Mouse (Mus musculus): ENCODE measurements around the gene Btbd9.
"Not testable (repeated sequence)": the region's sequence is repeated elsewhere in the genome, so short reads cannot be mapped to it uniquely, and the experiment has no call there.

Gene Btbd9

DNA sequence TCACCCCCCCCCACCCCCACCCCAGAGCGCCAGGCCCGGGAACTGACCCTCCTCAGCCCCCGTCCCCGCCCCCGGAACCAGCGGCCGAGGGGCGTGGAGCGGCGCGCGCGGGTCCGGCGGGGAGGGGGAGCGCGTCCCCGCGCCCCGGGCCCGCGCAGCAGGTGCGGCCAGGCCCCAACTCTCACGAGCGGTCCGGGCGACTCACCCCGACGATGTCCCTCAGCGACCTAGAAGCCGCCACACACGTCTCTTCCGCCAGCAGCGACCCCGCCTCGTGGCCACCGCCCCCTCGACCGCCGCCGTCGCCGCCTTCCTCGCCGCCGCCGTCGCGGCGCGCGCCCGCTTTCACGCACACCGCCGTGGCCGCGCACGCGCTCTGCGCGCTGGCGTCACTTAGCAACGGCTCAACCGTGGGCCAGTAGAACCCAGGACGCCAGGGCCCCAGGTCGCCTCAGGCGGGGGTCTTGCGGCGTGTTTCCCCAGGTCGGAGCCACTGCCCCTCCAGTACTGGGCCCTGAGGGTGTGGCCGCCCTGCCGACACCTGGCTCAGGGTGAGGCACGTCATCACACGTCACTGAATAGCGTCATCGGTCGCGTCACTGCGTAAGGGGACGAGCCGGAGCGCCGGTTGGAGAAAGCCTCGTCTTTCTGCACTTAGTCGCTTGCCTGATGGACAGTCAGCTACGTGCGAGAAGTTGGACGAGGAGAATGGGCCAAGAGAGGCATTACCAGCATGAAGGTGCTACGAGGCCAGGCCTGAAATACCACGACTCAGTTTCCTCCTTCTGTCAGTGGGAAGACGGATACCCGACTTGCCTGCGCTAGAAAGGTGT lies at the start of gene Btbd9:
Gene Btbd9 (minus strand): TSS at position 548 of the 833 bp plus-strand sequence.
- peak; percentile 93 for DNase-seq (ENCODE audit: low spot score)

DNA sequence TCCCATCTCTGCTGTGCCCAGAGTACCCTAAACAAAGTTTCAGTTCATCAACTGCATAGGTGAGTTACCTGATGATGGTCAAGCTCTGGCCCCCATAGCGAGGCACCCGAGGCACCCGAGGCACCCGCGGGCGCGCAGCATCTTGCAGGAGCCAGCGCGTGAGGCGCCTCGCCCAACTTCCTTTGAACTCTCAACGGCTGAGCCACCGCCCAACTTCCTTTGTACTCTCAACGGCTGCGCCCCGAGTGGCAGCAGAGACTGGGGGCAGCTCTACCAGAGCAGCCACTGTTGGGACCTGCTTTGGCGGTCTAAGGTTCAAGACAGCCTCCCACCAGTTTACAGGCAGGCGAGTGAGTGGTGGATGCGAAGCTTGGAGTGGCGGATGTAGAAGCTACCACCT lies 47.8 kb upstream of the Btbd9 start, which contains the start of gene Dnah8:
Gene Dnah8 (plus strand): TSS at position 223 of the 400 bp plus-strand sequence.
- DNase-seq (ENCODE audit: low spot score), result not testable (repeated sequence)

- no peak for DNase-seq (ENCODE audit: low spot score)
Observed at GRCm38 (mm10) chr17:30623200-30623599, 46.9 kb upstream of the Btbd9 start.

GRCm38 (mm10) chr17:30621450-30621849 lies 45.2 kb upstream of the Btbd9 start:
- DNase-seq (ENCODE audit: low spot score), result no peak

GRCm38 (mm10) chr17:30620548-30620947 lies 44.3 kb upstream of the Btbd9 start:
- no peak for DNase-seq (ENCODE audit: low spot score)

GRCm38 (mm10) chr17:30619153-30619552 lies 42.9 kb upstream of the Btbd9 start:
- DNase-seq (ENCODE audit: low spot score), result no peak

- DNase-seq (ENCODE audit: low spot score), result no peak
Observed at GRCm38 (mm10) chr17:30618136-30618891, 42.0 kb upstream of the Btbd9 start.

- DNase-seq (ENCODE audit: low spot score), result no peak
Observed at GRCm38 (mm10) chr17:30616203-30616602, 39.9 kb upstream of the Btbd9 start.

DNA sequence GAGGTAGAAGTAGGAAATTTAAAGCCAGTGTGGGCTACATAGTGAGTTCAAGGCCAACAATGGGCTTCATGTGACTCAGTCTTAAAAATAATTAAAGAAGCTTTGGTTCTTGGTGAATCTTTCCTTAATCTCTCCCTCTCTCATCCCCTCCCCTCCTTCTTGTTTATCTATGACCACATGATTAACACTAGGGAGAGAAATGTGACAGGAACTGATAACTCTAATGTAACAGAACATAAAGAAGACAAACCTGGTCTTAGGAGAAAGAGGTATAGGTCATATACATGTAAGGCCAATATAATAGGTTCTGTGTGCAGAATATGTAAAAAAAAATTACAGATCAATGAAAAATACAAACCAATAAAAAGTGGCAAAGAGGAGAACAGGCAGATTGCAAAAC lies 37.1 kb upstream of the Btbd9 start:
- no peak for DNase-seq (ENCODE audit: low spot score)

DNA sequence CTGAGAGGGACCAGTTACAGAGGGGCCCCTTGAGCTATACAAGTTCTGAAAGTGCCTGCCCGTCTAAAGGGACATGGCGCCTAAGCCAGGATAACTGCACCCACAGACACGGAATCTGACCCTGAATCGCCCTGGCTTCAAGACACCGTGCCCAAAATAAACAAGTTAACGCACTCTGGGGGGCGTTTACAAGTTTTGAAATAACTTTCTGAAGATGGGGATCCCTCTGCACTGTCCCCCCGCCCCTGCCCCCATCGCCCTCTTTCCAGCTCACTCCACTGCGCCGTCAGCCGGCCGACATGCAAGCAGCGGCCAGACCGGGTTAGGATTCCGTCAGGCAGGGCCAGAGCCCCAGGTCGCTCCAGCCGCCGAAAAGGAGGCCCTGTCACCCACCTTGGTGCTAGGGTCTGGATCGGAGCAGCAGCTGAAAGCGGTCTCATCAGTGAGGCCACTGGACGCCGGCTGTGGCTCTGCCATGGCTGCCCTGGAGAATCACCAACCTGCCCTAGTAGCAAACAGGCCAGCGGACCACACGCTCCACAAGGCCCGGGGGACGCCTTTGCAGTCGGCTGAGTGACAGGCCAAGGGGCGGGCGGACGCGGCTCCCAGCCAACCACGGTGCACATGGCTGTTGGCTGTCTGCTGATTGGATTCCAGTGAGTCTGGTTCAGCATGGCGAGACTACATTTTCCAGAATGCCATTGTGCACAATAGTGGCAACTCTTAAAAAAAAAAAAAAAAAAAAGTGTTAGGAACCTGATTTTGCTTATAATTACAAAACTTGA lies 36.0 kb upstream of the Btbd9 start:
- DNase-seq (ENCODE audit: low spot score), result peak; percentile 100

- DNase-seq (ENCODE audit: low spot score), result no peak
Observed at GRCm38 (mm10) chr17:30611221-30612074, 35.2 kb upstream of the Btbd9 start.

- no peak for DNase-seq (ENCODE audit: low spot score)
Observed at GRCm38 (mm10) chr17:30610739-30611138, 34.5 kb upstream of the Btbd9 start.

DNA sequence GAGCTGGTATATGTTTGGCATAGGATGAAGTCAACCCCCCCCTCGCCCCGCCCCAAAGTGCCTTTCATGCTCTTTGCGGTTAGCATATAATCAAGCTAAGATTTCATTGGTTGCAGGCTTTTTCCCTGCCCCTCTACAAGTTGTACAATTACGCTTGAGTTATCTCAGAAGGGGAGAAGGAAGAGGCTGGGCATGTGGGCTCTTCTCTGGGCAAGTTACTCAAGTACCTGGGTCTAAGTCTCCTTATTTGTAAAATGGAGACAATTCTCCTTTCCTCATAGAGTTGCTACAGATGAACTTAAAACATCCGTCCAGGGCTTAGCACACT lies 33.7 kb upstream of the Btbd9 start:
- DNase-seq (ENCODE audit: low spot score), result no peak

- no peak for DNase-seq (ENCODE audit: low spot score)
Observed at GRCm38 (mm10) chr17:30609305-30609979, 33.2 kb upstream of the Btbd9 start.

DNA sequence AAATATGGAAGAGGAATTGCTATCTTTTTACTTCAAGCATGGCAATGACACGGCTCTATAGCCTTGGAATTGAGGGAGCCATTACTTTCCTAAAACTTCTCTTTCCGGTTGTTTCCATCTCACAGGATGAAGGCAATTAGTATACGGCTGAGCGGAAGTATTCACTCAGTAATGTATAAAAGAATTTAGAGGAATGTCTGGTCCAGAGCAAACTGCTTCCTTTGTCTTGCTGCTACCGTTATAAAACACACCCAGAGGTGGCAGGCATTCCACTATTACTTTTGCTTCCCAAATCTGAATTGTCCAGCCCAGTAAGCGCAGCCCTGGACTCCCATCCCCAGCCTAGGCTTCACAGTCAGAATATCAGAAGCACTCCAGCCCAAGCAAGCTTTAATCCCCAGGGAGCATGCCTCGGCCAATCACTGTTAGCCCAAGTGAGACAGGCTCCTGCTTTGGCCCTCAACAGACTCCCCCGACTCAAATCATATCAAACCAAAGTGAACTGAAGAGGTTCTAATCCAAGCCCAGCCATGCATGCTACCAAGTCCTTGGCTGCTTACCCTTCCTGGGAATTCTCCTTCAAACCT lies 31.7 kb upstream of the Btbd9 start:
- no peak for DNase-seq (ENCODE audit: low spot score)

- DNase-seq (ENCODE audit: low spot score), result no peak
Observed at GRCm38 (mm10) chr17:30607330-30607729, 31.0 kb upstream of the Btbd9 start.

DNA sequence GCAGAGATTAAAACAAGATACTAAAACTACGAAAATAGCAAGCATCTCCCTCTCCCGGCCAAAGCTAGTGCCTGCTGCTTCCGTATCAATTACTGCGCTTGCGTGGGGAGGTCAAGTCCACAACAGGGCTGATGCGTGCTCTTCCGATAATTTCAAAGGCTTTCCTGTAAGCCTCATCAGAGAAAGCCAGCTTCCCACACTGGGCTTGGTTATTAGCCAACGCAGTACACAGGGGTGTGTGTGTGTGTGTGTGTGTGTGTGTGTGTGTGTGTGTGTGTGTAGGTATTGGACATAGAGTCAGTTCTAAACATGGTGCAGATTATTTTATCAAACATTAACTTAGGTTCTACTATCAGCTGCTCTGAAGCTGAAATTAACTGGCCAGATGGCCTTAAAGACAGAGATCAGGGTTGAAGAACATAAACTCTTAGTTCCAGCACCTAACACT lies 30.4 kb upstream of the Btbd9 start:
- no peak for DNase-seq (ENCODE audit: low spot score)

DNA sequence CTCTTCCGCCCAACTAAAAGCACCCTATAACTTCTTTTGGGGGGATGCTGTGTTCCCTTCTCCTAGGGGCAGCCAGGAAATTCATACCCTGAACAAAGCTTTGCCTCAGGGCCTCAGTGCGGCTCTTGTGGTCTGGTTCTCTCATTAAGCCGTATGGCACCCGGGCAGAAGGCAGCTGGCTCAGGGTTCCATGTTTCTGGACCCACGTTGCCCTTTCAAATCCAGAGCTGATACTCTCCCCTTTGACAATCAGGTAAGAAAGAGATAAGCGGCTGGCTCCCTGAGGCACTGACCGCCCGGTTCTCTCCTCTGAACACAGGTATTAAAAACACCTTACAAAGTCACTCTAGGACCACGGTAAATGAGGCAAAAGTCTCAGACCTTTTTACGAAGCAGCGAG lies 29.9 kb upstream of the Btbd9 start:
- DNase-seq (ENCODE audit: low spot score), result no peak

DNA sequence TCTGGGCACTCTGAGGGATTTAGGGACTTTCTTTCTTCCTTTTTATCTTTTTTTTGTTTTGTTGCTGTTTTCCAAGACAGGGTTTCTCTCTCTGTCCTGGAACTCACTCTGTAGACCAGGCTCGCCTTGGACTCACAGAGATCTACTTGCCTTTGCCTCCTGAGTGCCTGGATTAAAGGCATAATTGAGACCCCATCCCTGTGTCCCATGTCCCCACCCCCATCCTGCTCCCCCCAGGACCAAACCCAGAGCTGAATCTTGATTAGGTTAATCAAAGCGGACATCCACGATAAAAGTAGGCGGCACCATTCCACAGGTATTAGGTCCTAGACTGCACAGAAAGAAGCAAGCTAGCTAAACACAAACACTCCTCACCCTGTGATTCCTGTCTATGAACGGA lies 28.7 kb upstream of the Btbd9 start:
- no peak for DNase-seq (ENCODE audit: low spot score)

- DNase-seq (ENCODE audit: low spot score), result no peak
Observed at GRCm38 (mm10) chr17:30604296-30604695, 28.0 kb upstream of the Btbd9 start.

- no peak for DNase-seq (ENCODE audit: low spot score)
Observed at GRCm38 (mm10) chr17:30602175-30602574, 25.9 kb upstream of the Btbd9 start.

Measured in left cerebral cortex, adult 11 months (tissue).